Mouse (Mus musculus): Measurements from ENCODE around the gene Palm.

Gene Palm

DNA sequence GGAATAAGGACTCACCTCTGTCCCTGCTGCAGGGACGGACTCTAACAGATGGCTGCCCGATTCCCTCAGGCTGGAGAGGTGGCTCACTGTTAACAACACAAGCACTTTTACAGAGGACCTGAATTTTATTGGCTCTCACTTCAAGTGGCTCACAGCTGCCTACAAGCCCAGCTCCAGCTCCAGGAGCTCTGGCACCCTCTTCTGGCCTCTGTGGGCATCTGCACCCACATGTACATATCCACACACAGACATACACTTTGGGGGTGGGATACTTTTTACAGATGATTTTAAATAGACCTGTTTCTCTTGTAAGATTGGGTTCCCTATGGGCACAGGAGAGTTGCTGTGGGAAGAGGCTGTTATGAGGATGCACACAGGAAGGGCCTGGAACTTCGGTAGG, 21.1 kb upstream of the Palm start:
- DNase-seq (ENCODE audit: low read depth, low spot score), result peak; percentile 84

DNA sequence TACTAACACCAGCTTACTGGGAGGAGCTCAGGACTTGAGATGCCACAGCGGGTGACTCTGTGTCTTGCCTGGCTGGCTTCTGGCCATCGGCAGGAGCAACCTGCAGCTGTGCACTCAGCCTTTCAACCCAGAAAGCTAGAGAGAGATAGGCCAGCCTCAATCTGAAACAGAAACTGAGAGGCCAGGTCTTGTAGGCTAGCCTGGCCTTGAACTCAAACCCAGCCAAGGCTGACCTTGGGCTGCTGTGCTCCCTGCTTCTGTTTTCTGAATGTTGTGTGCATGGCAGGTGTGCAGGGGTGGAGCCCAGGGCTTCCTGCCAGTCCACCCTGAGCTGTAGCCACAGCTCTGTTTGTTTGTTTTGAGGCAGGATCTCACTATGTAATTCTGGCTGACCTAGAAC, 20.2 kb upstream of the Palm start:
- DNase-seq (ENCODE audit: low read depth, low spot score), result no peak

DNA sequence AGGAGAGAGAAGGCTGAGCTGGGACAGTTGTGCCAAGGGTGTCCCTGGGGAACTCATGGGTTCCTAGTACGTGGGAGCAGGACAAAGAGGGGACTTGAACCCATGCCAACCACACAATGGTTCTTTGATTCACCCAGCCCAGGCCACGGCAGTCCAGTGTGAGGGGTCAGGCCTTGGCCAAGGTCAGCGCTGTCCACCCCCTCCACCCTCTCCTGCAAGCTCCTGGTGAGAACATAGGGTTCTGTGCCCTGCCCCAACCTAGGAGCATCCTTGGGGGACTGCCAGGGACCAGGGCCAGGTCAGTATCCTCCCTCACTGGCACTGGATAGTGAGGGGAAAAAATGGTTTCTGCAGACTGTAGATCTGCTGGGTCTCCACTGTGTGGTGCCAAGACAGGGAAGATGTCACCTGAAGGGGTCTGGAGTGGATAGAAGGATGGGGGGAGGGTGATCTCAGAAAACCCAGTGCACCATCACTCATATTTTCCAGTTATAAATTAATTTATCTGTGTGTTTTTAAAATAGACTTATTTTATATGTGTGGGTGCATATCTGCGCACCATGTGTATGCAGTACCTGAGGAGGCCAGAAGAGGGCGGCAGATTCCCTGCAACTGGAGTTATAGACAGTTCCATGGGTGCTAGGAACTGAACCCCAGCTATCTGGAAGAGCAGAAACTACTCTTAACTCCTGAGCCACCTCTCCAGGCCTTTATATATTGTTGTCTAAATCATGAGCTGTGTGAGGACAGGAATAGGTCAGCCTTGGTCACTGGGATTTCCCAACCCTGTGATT, 18.7 kb upstream of the Palm start:
- DNase-seq (ENCODE audit: low read depth, low spot score), result peak; percentile 56

DNA sequence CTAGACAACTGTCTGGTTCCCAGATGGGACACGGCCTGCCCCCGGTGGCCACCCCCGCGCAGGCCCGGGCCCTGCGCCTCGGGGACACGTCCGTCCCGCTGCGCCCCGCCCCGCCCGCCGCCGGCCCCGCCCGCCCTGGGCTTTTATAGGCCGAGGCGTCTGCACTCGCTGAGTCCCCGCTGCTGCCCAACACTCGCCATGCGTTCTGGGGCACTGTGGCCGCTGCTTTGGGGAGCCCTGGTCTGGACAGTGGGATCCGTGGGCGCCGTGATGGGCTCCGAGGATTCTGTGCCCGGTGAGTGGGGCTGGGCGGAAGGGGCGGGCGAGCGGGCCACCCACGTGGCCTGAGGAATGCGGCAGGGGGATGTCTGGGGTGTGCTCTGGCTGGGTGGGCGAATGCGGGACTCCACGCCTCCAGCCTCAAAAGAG, 16.3 kb upstream of the Palm start, which contains the start of gene Fstl3:
Gene Fstl3, plus strand, starts transcription at position 170 of the 429 bp plus-strand sequence.
- DNase-seq (ENCODE audit: low read depth, low spot score), result no peak

DNA sequence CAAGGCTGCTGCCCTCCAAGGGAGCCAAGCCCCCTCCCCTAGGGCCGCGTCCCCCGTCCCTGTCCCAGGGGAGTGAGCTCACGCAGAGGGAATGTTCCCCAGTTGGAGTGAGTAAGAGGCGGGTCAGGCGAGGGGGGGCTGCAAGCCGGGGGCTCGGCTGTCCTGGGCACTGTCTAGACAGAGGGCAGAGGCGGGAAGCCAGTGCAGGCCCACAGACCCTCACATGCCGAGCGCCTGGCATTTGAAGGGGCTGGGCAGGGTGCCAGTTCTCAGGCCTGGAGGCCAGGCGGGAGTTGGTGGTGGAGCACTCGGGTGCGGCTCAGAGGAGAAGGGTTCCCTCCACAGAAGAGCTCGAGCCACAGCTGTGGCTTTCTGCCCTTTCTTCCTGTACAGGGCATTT, 15.4 kb upstream of the Palm start:
- no peak for DNase-seq (ENCODE audit: low read depth, low spot score)

DNA sequence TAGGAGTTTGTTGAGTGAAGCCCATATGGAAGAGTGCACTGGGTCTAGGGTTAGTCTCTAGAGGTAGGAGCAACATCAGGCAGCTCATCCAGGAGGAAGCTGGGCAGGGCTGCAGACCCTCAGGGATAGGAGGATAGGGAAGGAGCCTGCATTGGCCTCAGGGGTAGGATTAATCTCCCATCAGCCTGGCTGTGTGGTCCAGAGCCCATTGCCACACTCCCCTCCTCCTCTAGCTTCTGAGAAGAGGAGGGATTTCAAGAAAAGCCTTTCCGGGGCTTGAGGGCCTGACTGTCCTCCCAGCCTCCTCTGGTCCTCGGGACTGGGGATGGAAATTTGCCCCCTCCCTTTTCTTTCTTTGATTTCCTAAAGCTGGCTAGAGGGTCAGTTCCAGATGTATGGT, 14.2 kb upstream of the Palm start:
- DNase-seq (ENCODE audit: low read depth, low spot score), result no peak

DNA sequence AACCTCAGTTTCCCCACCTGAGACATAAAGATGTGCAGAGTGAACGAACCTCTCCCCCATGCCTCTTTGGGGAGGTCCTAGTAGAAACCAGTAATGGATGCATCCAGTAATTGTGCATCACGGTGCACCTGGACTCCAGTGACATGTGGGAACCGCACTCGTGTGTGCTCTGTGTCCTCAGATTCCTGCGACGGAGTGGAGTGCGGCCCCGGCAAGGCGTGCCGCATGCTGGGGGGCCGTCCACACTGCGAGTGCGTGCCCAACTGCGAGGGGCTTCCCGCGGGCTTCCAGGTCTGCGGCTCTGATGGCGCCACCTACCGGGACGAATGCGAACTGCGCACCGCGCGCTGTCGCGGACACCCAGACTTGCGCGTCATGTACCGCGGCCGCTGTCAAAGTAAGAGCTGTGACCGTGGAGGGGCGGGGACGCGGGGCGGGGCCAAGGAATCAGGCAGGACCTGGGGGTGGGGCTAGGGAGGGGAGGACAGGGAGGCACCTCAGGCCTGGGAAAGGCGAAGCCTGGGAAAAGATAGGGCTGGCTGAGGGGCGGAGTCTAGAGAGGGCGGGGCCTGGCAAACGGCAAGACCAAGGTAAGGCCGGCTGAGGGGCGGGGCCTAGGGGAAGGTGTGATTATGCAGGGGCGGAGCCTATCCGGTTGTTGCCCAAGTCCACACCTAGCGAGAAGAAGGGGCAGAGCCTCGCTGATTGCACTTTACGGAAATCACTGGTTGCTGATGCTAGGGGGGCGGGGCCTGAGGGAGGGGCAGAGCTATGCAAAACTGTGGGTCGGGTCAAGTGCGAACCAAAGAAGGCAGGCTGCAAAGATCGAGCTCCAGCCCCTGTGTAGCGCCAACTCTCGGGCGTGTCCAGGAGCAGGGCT, 13.3 kb upstream of the Palm start:
- peak; percentile 100 for DNase-seq (ENCODE audit: low read depth, low spot score)

DNA sequence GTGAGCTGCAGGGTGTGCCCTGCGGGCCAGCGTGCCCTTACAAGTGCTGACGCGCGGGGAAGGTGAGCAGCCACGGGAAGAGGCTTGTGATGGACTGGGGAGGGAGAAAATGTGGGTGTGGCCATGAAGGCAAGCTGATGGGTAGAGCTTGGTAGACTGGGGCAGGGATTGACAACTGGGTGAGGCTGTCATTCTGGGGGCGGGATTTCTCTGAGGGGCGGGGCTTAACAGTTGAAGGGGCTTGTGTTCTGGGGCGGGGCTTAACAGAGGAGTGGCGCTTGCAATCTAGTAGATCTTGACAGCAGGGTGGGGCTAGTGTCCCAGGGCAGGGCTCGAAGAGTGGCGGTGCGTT, 12.7 kb upstream of the Palm start:
- DNase-seq (ENCODE audit: low read depth, low spot score), result peak; percentile 97

DNA sequence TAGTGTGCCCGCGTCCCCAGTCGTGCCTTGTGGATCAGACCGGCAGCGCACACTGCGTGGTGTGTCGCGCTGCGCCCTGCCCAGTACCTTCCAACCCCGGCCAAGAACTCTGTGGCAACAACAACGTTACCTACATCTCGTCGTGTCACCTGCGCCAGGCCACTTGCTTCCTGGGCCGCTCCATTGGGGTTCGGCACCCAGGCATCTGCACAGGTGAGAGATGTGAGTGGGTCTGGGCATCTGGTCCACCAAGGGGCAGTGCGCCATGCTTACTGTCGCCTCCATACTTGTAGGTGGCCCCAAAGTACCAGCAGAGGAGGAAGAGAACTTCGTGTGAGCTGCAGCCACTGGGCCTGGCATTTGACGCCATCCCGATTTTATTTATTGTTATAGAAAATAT, 12.2 kb upstream of the Palm start:
- DNase-seq (ENCODE audit: low read depth, low spot score), result no peak

DNA sequence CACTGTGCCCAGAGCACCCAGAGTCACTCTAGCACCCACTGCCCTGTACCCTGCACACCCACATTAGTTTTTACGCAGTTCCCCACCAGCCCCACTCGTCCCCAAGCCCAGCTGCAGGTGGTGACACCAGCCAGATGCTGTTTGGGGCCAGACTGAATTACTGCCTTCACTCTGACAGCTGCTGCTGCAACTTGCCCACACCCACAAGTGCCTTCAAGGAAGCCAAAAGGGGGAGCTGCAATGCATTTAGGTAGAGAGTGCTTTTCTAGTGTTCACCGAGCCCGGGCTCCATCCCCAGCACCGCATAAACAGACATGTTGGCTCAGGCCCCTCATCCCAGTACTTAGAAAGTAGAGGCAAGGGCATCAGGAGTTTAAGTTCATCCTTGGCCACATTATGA, 11.4 kb upstream of the Palm start:
- DNase-seq (ENCODE audit: low read depth, low spot score), result no peak

DNA sequence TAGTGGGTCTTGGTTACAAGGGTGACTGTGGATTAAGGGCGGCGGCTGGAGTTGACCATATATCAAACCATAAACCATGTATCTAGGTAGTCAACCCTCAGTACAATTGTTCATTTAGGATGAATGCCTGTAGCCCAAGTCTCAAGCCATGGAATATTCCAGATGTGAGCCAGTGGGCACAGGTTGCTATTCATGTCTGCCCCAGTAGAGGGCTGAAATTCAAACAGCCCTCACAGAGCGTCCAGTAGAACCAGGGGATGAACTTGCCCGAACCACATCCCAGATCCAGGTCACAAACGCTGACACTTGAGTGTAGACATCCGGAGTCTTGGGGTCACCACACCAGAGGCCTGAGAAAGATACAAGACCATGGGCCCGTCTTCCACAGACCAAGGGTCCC, 10.3 kb upstream of the Palm start:
- peak; percentile 70 for DNase-seq (ENCODE audit: low read depth, low spot score)

DNA sequence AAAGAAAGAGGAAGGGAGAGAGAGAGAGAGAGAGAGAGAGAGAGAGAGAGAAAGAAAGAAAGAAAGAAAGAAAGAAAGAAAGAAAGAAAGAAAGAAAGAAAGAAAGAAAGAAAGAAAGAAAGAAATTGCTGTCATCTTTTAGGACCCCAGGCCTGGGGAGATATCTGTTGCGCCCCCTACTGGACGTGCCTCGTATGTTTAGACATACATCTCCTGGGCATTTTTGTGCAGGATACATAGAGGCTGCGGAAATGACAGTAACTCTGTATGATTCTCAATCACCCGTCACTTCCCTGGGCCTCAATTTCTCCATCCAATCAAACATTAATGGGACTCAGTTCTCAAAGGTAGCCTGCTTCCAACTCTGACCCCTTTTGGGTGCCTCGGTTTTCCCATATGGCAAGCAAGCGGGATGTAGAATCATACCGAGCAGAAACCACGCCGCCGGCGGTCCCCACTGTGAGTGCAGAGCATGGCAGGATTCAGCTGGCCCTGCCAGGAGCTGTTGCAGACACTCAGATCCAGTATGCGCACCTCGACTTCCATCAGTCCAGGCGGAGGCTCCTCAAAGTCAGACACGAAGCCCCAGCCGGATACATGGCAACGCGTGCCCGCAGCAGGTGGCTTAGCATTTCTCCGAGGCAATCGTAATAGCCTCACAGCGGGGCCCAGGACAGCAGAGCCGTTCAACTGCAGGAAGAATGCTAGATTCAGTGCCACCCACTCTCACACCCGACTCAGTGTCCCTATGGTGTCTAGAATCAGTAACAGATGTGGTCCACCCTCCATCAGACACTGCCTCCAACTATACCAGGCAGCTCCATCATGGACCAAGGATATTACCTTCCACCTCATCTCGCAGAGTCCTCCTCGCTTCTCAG, 9.2 kb upstream of the Palm start:
- peak; percentile 82 for DNase-seq (ENCODE audit: low read depth, low spot score)

DNA sequence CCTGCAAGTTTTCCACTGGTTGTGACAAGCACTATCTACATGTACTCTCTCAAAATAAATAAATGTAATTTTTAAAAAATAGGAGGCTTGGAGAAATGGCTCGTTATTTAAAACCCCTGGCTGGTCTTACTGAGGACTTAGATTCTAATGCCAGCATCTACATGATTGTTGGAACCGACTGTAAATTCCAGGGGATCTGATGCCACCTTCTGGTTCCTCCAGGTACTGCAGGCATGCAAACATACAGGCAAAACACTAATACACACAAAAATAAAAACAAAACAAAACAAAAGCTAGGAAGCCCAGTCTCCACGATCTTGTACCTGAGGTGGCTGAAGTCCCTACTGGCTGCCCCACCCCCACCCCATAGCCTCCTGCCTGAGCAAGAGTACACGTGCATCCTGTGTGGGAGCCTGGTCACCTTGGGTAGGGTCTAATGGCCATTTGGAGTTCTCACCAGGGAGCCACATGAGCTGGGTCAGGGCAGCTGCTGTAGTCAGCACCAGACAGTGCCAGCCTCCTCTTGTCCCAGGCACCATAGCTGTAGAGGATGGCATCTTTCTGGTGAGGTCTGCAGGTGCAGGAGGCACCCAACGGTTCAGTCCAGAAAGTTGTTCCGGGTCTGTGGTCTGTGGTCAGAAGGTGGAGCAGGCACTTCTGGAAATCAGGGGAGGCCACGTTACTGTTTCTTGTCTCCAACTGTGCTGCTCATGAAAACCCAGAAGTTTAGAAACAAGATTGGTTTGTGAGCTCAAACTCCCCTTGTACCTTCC, 4.8 kb upstream of the Palm start:
- DNase-seq (ENCODE audit: low read depth, low spot score), result peak; percentile 76

DNA sequence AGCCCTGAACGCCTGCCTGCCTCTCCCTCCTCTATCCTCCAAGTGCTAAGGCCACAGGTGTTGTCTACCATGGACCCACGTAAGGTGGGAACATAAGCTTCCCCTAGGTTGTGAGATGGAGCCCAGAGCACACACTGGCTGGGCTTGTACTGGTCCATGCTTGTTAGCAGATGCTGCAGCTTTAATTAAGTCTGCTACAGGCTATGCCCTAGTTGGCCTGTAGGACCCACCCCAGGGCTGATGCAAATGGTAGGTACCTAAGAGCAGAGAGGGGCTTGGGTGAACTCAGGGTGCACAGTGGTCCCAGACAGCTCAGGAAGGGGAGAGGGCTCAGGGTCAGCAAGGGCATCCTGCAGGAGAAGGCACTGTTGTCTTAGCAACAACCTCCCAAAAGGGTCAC, 3.8 kb upstream of the Palm start:
- no peak for DNase-seq (ENCODE audit: low read depth, low spot score)

DNA sequence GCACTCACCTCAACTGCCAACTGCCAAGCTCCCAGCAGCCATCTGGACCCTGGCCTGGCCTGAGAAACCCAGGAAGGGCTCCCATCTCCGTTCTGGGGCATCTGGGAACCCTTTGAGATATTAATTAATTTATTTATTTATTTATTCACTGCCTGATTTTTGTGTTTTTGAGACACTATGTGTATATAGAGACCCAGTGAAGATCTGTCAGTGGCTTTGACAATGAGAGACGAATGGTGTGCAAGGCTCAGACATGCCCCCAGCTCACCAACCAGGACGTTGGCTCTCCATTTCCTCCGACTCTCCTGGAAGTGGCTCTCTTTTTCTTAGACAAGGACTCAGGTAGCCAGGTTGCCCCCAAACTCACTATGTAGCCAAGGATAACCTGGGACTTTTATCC, 2.5 kb upstream of the Palm start, which contains the start of gene Prss57:
Gene Prss57, minus strand, starts transcription at position 101 of the 400 bp plus-strand sequence.
- DNase-seq (ENCODE audit: low read depth, low spot score), result no peak

DNA sequence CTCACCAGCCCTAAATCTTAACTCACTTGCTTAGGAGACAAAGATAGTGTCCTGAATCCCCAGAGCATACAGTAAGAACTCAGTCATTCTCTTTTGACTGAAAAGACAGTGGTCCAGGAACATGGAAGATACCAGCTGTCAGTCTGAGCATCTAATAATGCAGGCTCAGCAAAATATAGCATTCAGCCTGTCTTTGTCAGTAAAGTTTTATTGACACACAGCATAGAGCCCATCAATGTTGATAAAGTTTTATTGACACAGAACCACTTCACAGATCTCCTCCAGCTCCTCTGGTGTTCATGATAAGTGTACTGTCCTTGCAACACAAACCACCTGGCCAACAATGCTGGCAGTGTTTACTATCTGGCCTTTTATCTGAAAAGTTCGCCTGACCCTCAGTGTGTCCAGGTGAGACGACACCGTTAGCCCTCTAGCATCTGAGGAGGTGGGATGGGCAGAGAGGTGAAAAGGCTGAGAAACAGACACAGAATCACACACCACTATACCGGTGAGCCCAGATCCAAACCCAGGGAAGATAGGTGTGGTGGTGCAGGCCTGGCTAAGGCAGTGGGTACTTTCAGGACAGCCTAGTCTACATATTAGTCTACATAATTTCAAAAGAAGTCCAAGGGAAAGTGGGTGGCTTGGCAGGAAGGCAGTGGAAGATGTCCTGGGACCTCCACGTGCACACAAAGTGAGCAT, 882 bp upstream of the Palm start:
- no peak for DNase-seq (ENCODE audit: low read depth, low spot score)

DNA sequence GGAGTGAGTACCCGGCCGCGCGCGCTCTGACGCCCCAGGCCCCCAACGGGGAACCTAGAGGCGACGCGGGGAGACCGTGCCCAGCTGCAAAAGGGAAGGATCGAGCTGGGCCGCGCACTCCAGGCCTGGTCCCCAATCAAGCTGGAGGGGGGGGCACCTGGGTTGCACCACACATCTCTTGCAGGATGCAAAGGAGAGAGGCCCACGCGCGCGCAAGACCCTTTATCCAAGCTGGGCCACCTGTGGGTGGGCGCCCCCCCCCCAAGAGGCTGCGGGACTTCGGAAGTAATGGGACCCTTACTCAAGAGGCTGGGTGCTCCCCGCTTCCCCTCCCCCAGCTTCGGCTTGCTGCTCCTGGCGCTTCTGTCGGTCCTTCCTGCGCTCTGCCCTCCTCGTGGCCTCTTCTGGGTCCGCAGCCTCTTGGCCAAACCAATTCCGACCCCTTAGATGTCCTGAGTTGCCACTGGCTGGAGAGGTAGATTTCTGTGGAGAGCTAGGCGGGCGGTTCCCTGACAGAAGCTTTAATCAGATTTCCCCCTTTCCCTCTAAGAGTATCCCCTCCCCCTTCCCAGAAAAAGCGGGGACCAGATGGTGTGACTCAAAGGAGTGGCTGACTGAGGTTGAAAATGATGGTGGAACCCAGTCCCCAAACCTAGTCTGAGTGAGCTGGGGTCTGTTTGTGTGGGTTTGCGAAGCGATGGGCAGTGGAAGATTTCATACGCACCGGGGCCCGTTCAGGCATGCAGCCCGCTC, 542 bp downstream of the Palm start:
- DNase-seq (ENCODE audit: low read depth, low spot score), result no peak

DNA sequence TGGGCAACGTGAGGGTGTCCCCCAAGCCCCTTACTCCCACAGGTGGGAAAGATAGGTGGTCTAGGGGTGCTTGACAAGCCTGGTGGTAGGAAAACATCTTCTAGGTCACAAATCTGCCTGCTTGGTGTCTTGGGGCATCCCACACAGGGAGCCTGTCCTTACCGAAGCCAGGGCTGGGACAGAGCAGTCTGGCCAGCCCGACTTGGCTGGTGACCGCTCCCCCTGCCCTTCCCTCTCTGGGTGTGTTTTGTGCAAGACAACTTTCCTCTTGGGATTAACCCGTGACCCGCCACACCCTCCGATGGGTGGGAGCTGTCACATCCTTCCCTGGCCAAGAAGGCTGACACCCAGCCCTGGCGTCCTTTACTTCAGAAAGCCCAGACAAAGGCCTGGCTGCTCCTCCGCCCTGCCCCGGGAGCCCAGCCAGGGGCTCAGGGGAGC, 1.1 kb downstream of the Palm start:
- no peak for DNase-seq (ENCODE audit: low read depth, low spot score)

DNA sequence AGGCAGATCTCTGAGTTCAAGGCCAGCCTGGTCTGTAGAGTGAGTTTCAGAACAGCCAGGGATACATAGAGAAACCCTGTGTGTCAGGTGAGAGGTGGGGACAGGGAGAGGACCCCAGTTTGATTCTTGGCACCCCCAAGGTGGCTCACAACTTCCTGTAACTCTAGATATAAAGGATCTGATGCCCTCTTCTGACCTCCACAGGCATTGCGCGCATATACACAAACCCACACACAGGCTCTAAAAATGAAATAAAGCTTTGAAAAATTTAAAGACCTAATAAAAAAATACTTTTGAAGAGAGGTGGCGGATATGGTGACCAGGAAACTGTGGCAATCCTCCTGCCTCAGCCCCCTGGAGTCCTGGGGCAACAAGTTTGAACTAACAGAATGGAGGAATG, 2.5 kb downstream of the Palm start:
- no peak for DNase-seq (ENCODE audit: low read depth, low spot score)

DNA sequence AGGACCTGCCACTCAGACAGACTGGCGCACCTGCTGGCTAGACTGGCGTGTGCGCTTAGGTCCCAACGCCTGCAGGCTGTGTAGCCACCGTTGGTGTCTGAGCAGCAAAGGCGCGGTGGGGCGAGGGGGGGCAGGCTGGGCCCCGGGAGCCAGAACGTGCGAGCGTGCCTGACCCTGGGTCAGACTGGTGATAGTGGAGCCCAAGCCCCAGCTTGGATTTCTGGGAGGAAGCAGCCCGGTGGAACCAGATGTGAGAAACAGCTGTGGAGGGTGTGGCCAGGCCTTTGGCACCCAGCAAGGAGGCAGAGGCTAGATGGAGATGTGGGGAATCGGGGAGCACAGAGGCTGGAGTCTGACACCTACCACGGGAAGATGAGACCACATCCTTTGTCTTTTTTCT, 4.0 kb downstream of the Palm start:
- no peak for DNase-seq (ENCODE audit: low read depth, low spot score)

Data from R1 (cell line).